In genomic region chr3:107695219-107695947, GRCm38 (mm10) we compare ENCODE assay signal across 8 mouse cellular contexts. TPM values are rescaled to one million over a fixed set of nuclear protein-coding genes. Genes with fewer than 3 reads are reported as not detected.
DNase-seq lines count a peak whose midpoint lies in the region.

No protein-coding gene starts in this region.

- peak; percentile 9 for DNase-seq in embryo, embryonic 10 days (ENCODE audit: low spot score)
- no peak for DNase-seq in embryo, embryonic 11 days
- DNase-seq in right cerebral cortex, adult 2 months (ENCODE audit: low spot score in 2 of 2), result peak; percentile 36 to 46
- DNase-seq in right cerebral cortex, postnatal 14 days, result no peak
- DNase-seq in forelimb bud, embryonic 11.5 days (ENCODE audit: low read depth, low spot score), result peak; percentile 7
- peak; percentile 7 for DNase-seq in lung, postnatal 25 days (ENCODE audit: low spot score)
- DNase-seq in cerebellum, adult 11-12 months, result no peak
- no peak for DNase-seq in gastrocnemius, postnatal 4 days (ENCODE audit: low spot score in 2 of 2)

RNA-seq across cellular contexts. Expression of gene Ahcyl1, which starts 1.0 kb away (rescaled TPM):
- total RNA-seq in gastrocnemius, postnatal 4 days (2021), result 10 to 100 TPM; 68.5 to 83.4 TPM

Comparison
In these comparisons a context has a peak if more than half of its experiments do, and no peak if none do; other contexts are left out.
1. DNase-seq: peak in embryo, embryonic 10 days (single experiment), right cerebral cortex, adult 2 months (2 of 2), forelimb bud, embryonic 11.5 days (single experiment) and lung, postnatal 25 days (single experiment); none in embryo, embryonic 11 days (single experiment), right cerebral cortex, postnatal 14 days (single experiment), cerebellum, adult 11-12 months (single experiment) and gastrocnemius, postnatal 4 days (0 of 2).